Mouse (Mus musculus): ENCODE measurements around the gene Vgll2.

DNA sequence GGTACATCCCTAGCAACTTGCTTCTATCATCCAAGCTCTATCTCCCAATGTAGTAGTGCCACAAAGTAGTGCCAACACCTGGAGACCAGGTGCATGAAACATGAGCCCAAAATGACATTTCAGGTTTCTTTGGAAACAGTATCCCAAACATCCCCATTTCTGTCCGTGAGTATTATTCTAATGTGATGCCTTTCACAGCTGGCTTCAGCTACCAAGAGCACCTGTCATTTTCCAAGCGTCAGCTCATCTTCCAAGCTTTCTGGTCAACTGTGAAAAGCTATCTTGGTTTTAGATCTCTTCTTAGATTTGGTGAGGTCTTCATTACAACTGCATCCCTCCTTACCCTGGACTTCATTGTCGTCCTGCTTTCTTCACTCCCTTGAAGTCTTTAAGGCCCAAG, 46.7 kb upstream of the Vgll2 start:
- no peak for TF ChIP-seq FLI1 (IDR thresholded peaks at IDR 0.05; ENCODE audit: low read length)
- TF ChIP-seq GATA1 (IDR thresholded peaks at IDR 0.05; ENCODE audit: borderline replicate concordance, low read length): no peak

Measured in megakaryocyte, embryonic 14.5 days (primary cell).